Mouse (Mus musculus) intestine, embryonic 14.5 days (tissue): Measurements from ENCODE around the gene Smok3c. TPM values are rescaled to one million over a fixed set of nuclear protein-coding genes. Genes with fewer than 3 reads are reported as not detected.

Source experiments
- polyA plus RNA-seq: library from polyadenylated mRNA; unstranded; fragments of >200 nt; fragmentation: Nextera tagmentation; extraction: Ambion mirVana; gene quantifications from 2 replicates; pipeline ENCODE4 v1.2.1, GENCODE M21; 2014

Gene Smok3c
- polyA plus RNA-seq, 1 experiment from 2014 or later = not detected

Other genes with a start within 250 kb of the Smok3c start
- 2.5 and 3.0 TPM in 2 replicates for gene Pilra, start 216.9 kb upstream of the Smok3c start, polyA plus RNA-seq
- gene Pilrb1, start 195.1 kb upstream of the Smok3c start, polyA plus RNA-seq = 0.66 and 1.4 TPM in 2 replicates
- 0.55 and 0.63 TPM in 2 replicates for gene Pilrb2, start 181.4 kb upstream of the Smok3c start, polyA plus RNA-seq
- gene Cyp3a13, start 131.6 kb upstream of the Smok3c start, polyA plus RNA-seq = 13.2 and 13.6 TPM in 2 replicates
- gene Gjc3, start 90.1 kb upstream of the Smok3c start, polyA plus RNA-seq = 0.19 and 0.38 TPM in 2 replicates
- not detected in 2 replicates for gene Azgp1, start 71.7 kb upstream of the Smok3c start, polyA plus RNA-seq
- not detected in 2 replicates for gene Smok3a, start 31.9 kb upstream of the Smok3c start, polyA plus RNA-seq
- not detected in 2 replicates for gene Smok3b, start 31.8 kb upstream of the Smok3c start, polyA plus RNA-seq
- gene Zkscan1, start 31.9 kb downstream of the Smok3c start, polyA plus RNA-seq = 24.5 and 26.3 TPM in 2 replicates
- 53.6 and 66.2 TPM in 2 replicates for gene Zscan21, start 63.7 kb downstream of the Smok3c start, polyA plus RNA-seq
- gene Zfp113, start 102.5 kb downstream of the Smok3c start, polyA plus RNA-seq = 14.5 and 15.1 TPM in 2 replicates
- 250 and 257 TPM in 2 replicates for gene Cops6, start 107.9 kb downstream of the Smok3c start, polyA plus RNA-seq
- gene Ap4m1, start 118.8 kb downstream of the Smok3c start, polyA plus RNA-seq = 19.1 and 21.7 TPM in 2 replicates
- gene Mcm7, start 119.2 kb downstream of the Smok3c start, polyA plus RNA-seq = 182 and 207 TPM in 2 replicates
- 82.6 and 90.3 TPM in 2 replicates for gene Taf6, start 134.3 kb downstream of the Smok3c start, polyA plus RNA-seq
- 44.4 and 49.0 TPM in 2 replicates for gene Cnpy4, start 134.3 kb downstream of the Smok3c start, polyA plus RNA-seq
- 8.4 and 9.7 TPM in 2 replicates for gene Mblac1, start 141.1 kb downstream of the Smok3c start, polyA plus RNA-seq
- 0.04 TPM in 1 of 2 replicates, not detected in the other for gene Nxpe5, start 172.7 kb downstream of the Smok3c start, polyA plus RNA-seq
- 68.5 and 71.4 TPM in 2 replicates for gene Lamtor4, start 202.3 kb downstream of the Smok3c start, polyA plus RNA-seq
- 4.4 and 7.5 TPM in 2 replicates for gene BC037034, start 210.8 kb downstream of the Smok3c start, polyA plus RNA-seq
- 1.5 and 1.8 TPM in 2 replicates for gene Gal3st4, start 219.6 kb downstream of the Smok3c start, polyA plus RNA-seq
- gene Gm43720, start 226.8 kb downstream of the Smok3c start, polyA plus RNA-seq = 0.12 and 0.17 TPM in 2 replicates
- gene Gpc2, start 226.8 kb downstream of the Smok3c start, polyA plus RNA-seq = 3.4 and 4.9 TPM in 2 replicates
- 3.0 and 4.6 TPM in 2 replicates for gene Stag3, start 227.0 kb downstream of the Smok3c start, polyA plus RNA-seq